Mouse (Mus musculus): ENCODE results near the gene Upf1. TPM values are rescaled to one million over a fixed set of nuclear protein-coding genes. Genes with fewer than 3 reads are reported as not detected.

The Upf1 gene
- polyA plus RNA-seq, 1 experiment from 2014 or later: 6.8 TPM

GRCm38 (mm10) chr8:70347443-70347842 is 5.6 kb downstream of the Upf1 start:
- no peaks in the 10 kb centered on the region for H3K27me3 ChIP-seq (replicated peaks; ENCODE audit: control insufficient read depth, insufficient read depth, low read length)
- H3K36me3 ChIP-seq (ENCODE audit: control insufficient read depth, insufficient read depth, low read length): peaks cover 5% of the 10 kb centered on the region; the same call in 1 of the 2 replicates
- H3K4me3 ChIP-seq (ENCODE audit: low read length): no peak overlapping the region
- H3K9me3 ChIP-seq (ENCODE audit: control insufficient read depth, low read length): no peaks in the 10 kb centered on the region
- no peak for ATAC-seq
- H3K9ac ChIP-seq (ENCODE audit: low read depth, low read length): no peak overlapping the region
- 75% methylated on average over 4 of the region's 4 CpGs for WGBS
- peaks cover 38% of the 10 kb centered on the region for H3K4me1 ChIP-seq (ENCODE audit: control insufficient read depth, insufficient read depth, low read length)
- H3K27ac ChIP-seq (ENCODE audit: low read length): no peak overlapping the region
- H3K4me2 ChIP-seq (ENCODE audit: low read depth, low read length): no peak overlapping the region

- ATAC-seq: no peak
- peaks cover 22% of the 10 kb centered on the region for H3K36me3 ChIP-seq (ENCODE audit: control insufficient read depth, insufficient read depth, low read length)
- H3K27ac ChIP-seq (ENCODE audit: low read length): no peak overlapping the region
- H3K4me1 ChIP-seq (ENCODE audit: control insufficient read depth, insufficient read depth, low read length): peaks cover 14% of the 10 kb centered on the region
- no peaks in the 10 kb centered on the region for H3K9me3 ChIP-seq (ENCODE audit: control insufficient read depth, low read length)
- no peaks in the 10 kb centered on the region for H3K27me3 ChIP-seq (replicated peaks; ENCODE audit: control insufficient read depth, insufficient read depth, low read length)
- 83% methylated on average over 2 of the region's 2 CpGs for WGBS
- no peak overlapping the region for H3K9ac ChIP-seq (ENCODE audit: low read depth, low read length)
- H3K4me2 ChIP-seq (ENCODE audit: low read depth, low read length): no peak overlapping the region
- H3K4me3 ChIP-seq (ENCODE audit: low read length): no peak overlapping the region
These were observed 8.8 kb downstream of the Upf1 start for GRCm38 (mm10) chr8:70344279-70344678.

- no peak overlapping the region for H3K27ac ChIP-seq (ENCODE audit: low read length)
- H3K9ac ChIP-seq (ENCODE audit: low read depth, low read length): no peak overlapping the region
- 54% methylated on average over 6 of the region's 6 CpGs for WGBS
- H3K9me3 ChIP-seq (ENCODE audit: control insufficient read depth, low read length): no peaks in the 10 kb centered on the region
- peaks cover 8% of the 10 kb centered on the region for H3K4me1 ChIP-seq (ENCODE audit: control insufficient read depth, insufficient read depth, low read length)
- no peak overlapping the region for H3K4me3 ChIP-seq (ENCODE audit: low read length)
- no peak overlapping the region for H3K4me2 ChIP-seq (ENCODE audit: low read depth, low read length)
- no peak for ATAC-seq
- H3K36me3 ChIP-seq (ENCODE audit: control insufficient read depth, insufficient read depth, low read length): peaks cover 23% of the 10 kb centered on the region
- H3K27me3 ChIP-seq (replicated peaks; ENCODE audit: control insufficient read depth, insufficient read depth, low read length): no peaks in the 10 kb centered on the region
These were observed 9.4 kb downstream of the Upf1 start for GRCm38 (mm10) chr8:70343696-70344095.

- no peak overlapping the region for H3K4me3 ChIP-seq (ENCODE audit: low read length)
These were observed 10.0 kb downstream of the Upf1 start for GRCm38 (mm10) chr8:70343076-70343475.

GRCm38 (mm10) chr8:70342007-70342406 is 11.1 kb downstream of the Upf1 start:
- H3K9ac ChIP-seq (ENCODE audit: low read depth, low read length): no peak overlapping the region
- no peaks in the 10 kb centered on the region for H3K9me3 ChIP-seq (ENCODE audit: control insufficient read depth, low read length)
- H3K27me3 ChIP-seq (replicated peaks; ENCODE audit: control insufficient read depth, insufficient read depth, low read length): no peaks in the 10 kb centered on the region
- 87% methylated on average over 14 of the region's 14 CpGs for WGBS
- peaks cover 36% of the 10 kb centered on the region for H3K36me3 ChIP-seq (ENCODE audit: control insufficient read depth, insufficient read depth, low read length)
- H3K4me3 ChIP-seq (ENCODE audit: low read length): no peak overlapping the region
- H3K27ac ChIP-seq (ENCODE audit: low read length): no peak overlapping the region
- no peaks in the 10 kb centered on the region for H3K4me1 ChIP-seq (ENCODE audit: control insufficient read depth, insufficient read depth, low read length)
- H3K4me2 ChIP-seq (ENCODE audit: low read depth, low read length): no peak overlapping the region
- no peak for ATAC-seq

More at GRCm38 (mm10) chr8:70343076-70343475, 10.0 kb downstream of the Upf1 start:
- ATAC-seq: no peak
- peaks cover 3% of the 10 kb centered on the region for H3K4me1 ChIP-seq (ENCODE audit: control insufficient read depth, insufficient read depth, low read length)
- no peak overlapping the region for H3K9ac ChIP-seq (ENCODE audit: low read depth, low read length)
- WGBS: 63% methylated on average over 7 of the region's 7 CpGs
- peaks cover 28% of the 10 kb centered on the region for H3K36me3 ChIP-seq (ENCODE audit: control insufficient read depth, insufficient read depth, low read length)
- H3K9me3 ChIP-seq (ENCODE audit: control insufficient read depth, low read length): no peaks in the 10 kb centered on the region
- H3K4me2 ChIP-seq (ENCODE audit: low read depth, low read length): no peak overlapping the region
- H3K27me3 ChIP-seq (replicated peaks; ENCODE audit: control insufficient read depth, insufficient read depth, low read length): no peaks in the 10 kb centered on the region
- H3K27ac ChIP-seq (ENCODE audit: low read length): no peak overlapping the region

GRCm38 (mm10) chr8:70340659-70341058 is 12.4 kb downstream of the Upf1 start:
- no peaks in the 10 kb centered on the region for H3K9me3 ChIP-seq (ENCODE audit: control insufficient read depth, low read length)
- H3K36me3 ChIP-seq (ENCODE audit: control insufficient read depth, insufficient read depth, low read length): peaks cover 49% of the 10 kb centered on the region
- 95% methylated on average over 7 of the region's 7 CpGs for WGBS
- no peaks in the 10 kb centered on the region for H3K4me1 ChIP-seq (ENCODE audit: control insufficient read depth, insufficient read depth, low read length)
- no peak overlapping the region for H3K27ac ChIP-seq (ENCODE audit: low read length)
- no peaks in the 10 kb centered on the region for H3K27me3 ChIP-seq (replicated peaks; ENCODE audit: control insufficient read depth, insufficient read depth, low read length)
- H3K4me3 ChIP-seq (ENCODE audit: low read length): no peak overlapping the region
- H3K4me2 ChIP-seq (ENCODE audit: low read depth, low read length): no peak overlapping the region
- H3K9ac ChIP-seq (ENCODE audit: low read depth, low read length): no peak overlapping the region
- ATAC-seq: no peak

GRCm38 (mm10) chr8:70338931-70339330 is 14.1 kb downstream of the Upf1 start:
- H3K4me1 ChIP-seq (ENCODE audit: control insufficient read depth, insufficient read depth, low read length): no peaks in the 10 kb centered on the region
- H3K9ac ChIP-seq (ENCODE audit: low read depth, low read length): no peak overlapping the region
- H3K4me2 ChIP-seq (ENCODE audit: low read depth, low read length): no peak overlapping the region
- H3K9me3 ChIP-seq (ENCODE audit: control insufficient read depth, low read length): no peaks in the 10 kb centered on the region
- WGBS: 92% methylated on average over 7 of the region's 7 CpGs
- no peak overlapping the region for H3K4me3 ChIP-seq (ENCODE audit: low read length)
- ATAC-seq: no peak
- no peaks in the 10 kb centered on the region for H3K27me3 ChIP-seq (replicated peaks; ENCODE audit: control insufficient read depth, insufficient read depth, low read length)
- peaks cover 65% of the 10 kb centered on the region for H3K36me3 ChIP-seq (ENCODE audit: control insufficient read depth, insufficient read depth, low read length)
- no peak overlapping the region for H3K27ac ChIP-seq (ENCODE audit: low read length)

GRCm38 (mm10) chr8:70332878-70333202 is 20.2 kb downstream of the Upf1 start:
- Histone ChIP-seq H3K27ac (ENCODE audit: low read length) (no peak overlapping the region), H3K27me3 (replicated peaks; ENCODE audit: control insufficient read depth, insufficient read depth, low read length) (no peaks in the 10 kb centered on the region), H3K4me2 (ENCODE audit: low read depth, low read length) (no peak overlapping the region), H3K36me3 (ENCODE audit: control insufficient read depth, insufficient read depth, low read length) (peaks cover 55% of the 10 kb centered on the region), H3K4me3 (ENCODE audit: low read length) (no peak overlapping the region), H3K4me1 (ENCODE audit: control insufficient read depth, insufficient read depth, low read length) (peaks cover 10% of the 10 kb centered on the region; the same call in 1 of the 2 replicates), H3K9me3 (ENCODE audit: control insufficient read depth, low read length) (no peaks in the 10 kb centered on the region), H3K9ac (ENCODE audit: low read depth, low read length) (no peak overlapping the region)
- 93% methylated on average over 6 of the region's 6 CpGs for WGBS
- no peak for ATAC-seq

- Histone ChIP-seq H3K4me2 (ENCODE audit: low read depth, low read length) (no peak overlapping the region), H3K4me1 (ENCODE audit: control insufficient read depth, insufficient read depth, low read length) (peaks cover 10% of the 10 kb centered on the region; the same call in 1 of the 2 replicates), H3K4me3 (ENCODE audit: low read length) (no peak overlapping the region), H3K27me3 (replicated peaks; ENCODE audit: control insufficient read depth, insufficient read depth, low read length) (no peaks in the 10 kb centered on the region), H3K27ac (ENCODE audit: low read length) (no peak overlapping the region), H3K9ac (ENCODE audit: low read depth, low read length) (no peak overlapping the region), H3K9me3 (ENCODE audit: control insufficient read depth, low read length) (no peaks in the 10 kb centered on the region), H3K36me3 (ENCODE audit: control insufficient read depth, insufficient read depth, low read length) (peaks cover 53% of the 10 kb centered on the region)
- peak; percentile 75 for ATAC-seq
- WGBS: 32% methylated on average over 41 of the region's 41 CpGs
These were observed 20.8 kb downstream of the Upf1 start for GRCm38 (mm10) chr8:70332070-70332877.

- ATAC-seq: no peak
- WGBS: 82% methylated on average over 19 of the region's 19 CpGs
- Histone ChIP-seq H3K4me3 (ENCODE audit: low read length) (no peak overlapping the region), H3K27ac (ENCODE audit: low read length) (no peak overlapping the region), H3K4me2 (ENCODE audit: low read depth, low read length) (no peak overlapping the region), H3K36me3 (ENCODE audit: control insufficient read depth, insufficient read depth, low read length) (peaks cover 48% of the 10 kb centered on the region), H3K4me1 (ENCODE audit: control insufficient read depth, insufficient read depth, low read length) (peaks cover 10% of the 10 kb centered on the region; the same call in 1 of the 2 replicates), H3K9me3 (ENCODE audit: control insufficient read depth, low read length) (no peaks in the 10 kb centered on the region), H3K9ac (ENCODE audit: low read depth, low read length) (no peak overlapping the region), H3K27me3 (replicated peaks; ENCODE audit: control insufficient read depth, insufficient read depth, low read length) (no peaks in the 10 kb centered on the region)
These were observed 21.6 kb downstream of the Upf1 start for GRCm38 (mm10) chr8:70331526-70331925.

All from intestine, embryonic 16.5 days (tissue).